Mouse (Mus musculus) MN1 (cell line): ENCODE results near the gene E2f7.

ENCODE experiments used
- DNase-seq: peaks from one replicate; pipeline ENCODE4 v3.0.0-alpha.2; 2016; ENCODE audit warnings: low spot score

E2f7 gene

GRCm38 (mm10) chr10:110781772-110782171 is 36.5 kb downstream of the E2f7 start:
- no peak for DNase-seq

- peak; percentile 45 for DNase-seq
These were observed 37.4 kb downstream of the E2f7 start for GRCm38 (mm10) chr10:110782655-110783054.

GRCm38 (mm10) chr10:110788049-110788752 is 43.0 kb downstream of the E2f7 start:
- DNase-seq, result no peak

- DNase-seq, result no peak
These were observed 44.4 kb downstream of the E2f7 start for GRCm38 (mm10) chr10:110789683-110790082.

- no peak for DNase-seq
These were observed 48.0 kb downstream of the E2f7 start for GRCm38 (mm10) chr10:110793150-110793787.

GRCm38 (mm10) chr10:110794564-110795205 is 49.4 kb downstream of the E2f7 start:
- peak; percentile 84 for DNase-seq

- no peak for DNase-seq
These were observed 50.1 kb downstream of the E2f7 start for GRCm38 (mm10) chr10:110795206-110795796.

GRCm38 (mm10) chr10:110801296-110801695 is 56.1 kb downstream of the E2f7 start:
- DNase-seq, result no peak

GRCm38 (mm10) chr10:110804279-110805024 is 59.2 kb downstream of the E2f7 start:
- no peak for DNase-seq

GRCm38 (mm10) chr10:110805025-110805740 is 59.9 kb downstream of the E2f7 start:
- no peak for DNase-seq

GRCm38 (mm10) chr10:110806471-110806870 is 61.2 kb downstream of the E2f7 start:
- DNase-seq, result no peak

GRCm38 (mm10) chr10:110810528-110810927 is 65.3 kb downstream of the E2f7 start:
- no peak for DNase-seq

- DNase-seq, result no peak
These were observed 66.1 kb downstream of the E2f7 start for GRCm38 (mm10) chr10:110811209-110811861.

GRCm38 (mm10) chr10:110811862-110812225 is 66.6 kb downstream of the E2f7 start:
- no peak for DNase-seq

GRCm38 (mm10) chr10:110821139-110821538 is 75.9 kb downstream of the E2f7 start:
- no peak for DNase-seq

GRCm38 (mm10) chr10:110821692-110822091 is 76.5 kb downstream of the E2f7 start:
- no peak for DNase-seq

GRCm38 (mm10) chr10:110832336-110832735 is 87.1 kb downstream of the E2f7 start:
- DNase-seq, result no peak

- DNase-seq, result no peak
These were observed 90.0 kb downstream of the E2f7 start for GRCm38 (mm10) chr10:110835115-110835806.
